Mouse (Mus musculus) layer of hippocampus, adult 2 months (tissue): ENCODE measurements at regions not wholly inside any gene's neighbourhood (a gene's known extent, or its start where the extent isn't known, plus 50 kb on each side); places are given as distances from the start of the nearest gene placed in this dataset.

Source experiments
- DNase-seq, 2 experiments: peaks; one replicate each; pipeline ENCODE4 v3.0.0; 2022; ENCODE audit warnings: low spot score in 2 of 2
- H3K27ac ChIP-seq: fragments of 200-600 bp; 2 replicates; pipeline ENCODE4 v1.8.1; 2022
- H3K4me3 ChIP-seq: fragments of 200-600 bp; 2 replicates; pipeline ENCODE4 v1.8.1; 2022; ENCODE audit warnings: mild to moderate bottlenecking
- CTCF ChIP-seq: fragments of 200-600 bp; conservative IDR thresholded peaks from 2 replicates; pipeline ENCODE4 v1.8.1; 2022; ENCODE audit warnings: antibody characterized with exemption, mild to moderate bottlenecking, moderate library complexity

DNA sequence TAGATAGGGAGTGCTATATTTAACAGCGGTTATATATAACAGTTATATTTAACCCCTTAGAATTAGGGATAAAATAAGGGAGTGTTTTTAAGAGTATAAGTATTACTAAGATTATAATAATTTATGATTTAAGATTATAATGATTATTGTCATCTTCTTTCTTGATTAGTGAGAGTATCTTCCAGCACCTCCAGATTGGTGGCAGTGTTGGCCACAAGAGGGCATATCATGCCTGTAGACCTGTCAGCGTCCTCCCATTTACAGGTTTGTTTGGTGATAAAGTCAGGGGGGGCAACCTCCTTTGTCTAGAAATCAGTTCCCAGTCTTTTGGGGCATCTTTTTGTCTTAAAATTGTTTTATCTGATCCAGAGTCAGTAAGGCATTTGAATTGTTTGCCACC, 57.1 kb upstream of the Cdkl5 start:
- peak; percentile 57 for TF ChIP-seq CTCF
- H3K4me3 ChIP-seq = no peak overlapping the region
- H3K27ac ChIP-seq = no peak overlapping the region
- DNase-seq = no peak
